Mouse (Mus musculus) stomach, embryonic 14.5 days (tissue): ENCODE measurements around the gene Son. TPM values are rescaled to one million over a fixed set of nuclear protein-coding genes. Genes with fewer than 3 reads are reported as not detected.

ENCODE experiments used
- ATAC-seq: fragments of 200-750 bp; cut with Nextera tagmentation; 2 replicates; pipeline ENCODE4 v1.8.0; 2017; ENCODE audit warnings: low read depth, moderate TSS enrichment; ENCODE audit not compliant: insufficient number of reproducible peaks, insufficient read depth, low FRiP score
- H3K27ac ChIP-seq: fragments of 300-500 bp; sonication (generic); 2 replicates; pipeline ENCODE4 v1.5.1; 2014; ENCODE audit warnings: mild to moderate bottlenecking, low read length, moderate library complexity, mixed read lengths
- H3K27me3 ChIP-seq: fragments of 300-500 bp; sonication (generic); 2 replicates; pipeline ENCODE4 v1.6.1; 2014; ENCODE audit warnings: low read length, control low read depth, mixed read lengths; ENCODE audit not compliant: control insufficient read depth, insufficient read depth
- H3K36me3 ChIP-seq: fragments of 300-500 bp; sonication (generic); 2 replicates; pipeline ENCODE4 v1.6.1; 2014; ENCODE audit warnings: mild to moderate bottlenecking, control low read depth, low read length, moderate library complexity, mixed read lengths; ENCODE audit not compliant: control insufficient read depth, insufficient read depth
- H3K4me1 ChIP-seq: fragments of 300-500 bp; sonication (generic); 2 replicates; pipeline ENCODE4 v1.6.1; 2014; ENCODE audit warnings: low read length, control low read depth, mixed read lengths; ENCODE audit not compliant: control insufficient read depth, insufficient read depth
- H3K4me2 ChIP-seq: fragments of 300-500 bp; sonication (generic); replicated peaks from 2 replicates; pipeline ENCODE4 v1.6.1; 2014; ENCODE audit warnings: low read depth, low read length, control low read depth
- H3K4me3 ChIP-seq: fragments of 300-500 bp; sonication (generic); 2 replicates; pipeline ENCODE4 v1.5.1; 2014; ENCODE audit warnings: low read depth, low read length, control low read depth
- H3K9ac ChIP-seq: fragments of 300-500 bp; sonication (generic); replicated peaks from 2 replicates; pipeline ENCODE4 v1.6.1; 2014; ENCODE audit warnings: low read depth, mild to moderate bottlenecking, control low read depth, low read length, moderate library complexity, mixed read lengths
- H3K9me3 ChIP-seq: fragments of 300-500 bp; sonication (generic); 2 replicates; pipeline ENCODE4 v1.6.1; 2016; ENCODE audit warnings: low read depth, low read length, control low read depth; ENCODE audit not compliant: control insufficient read depth
- WGBS: fragments of 180-500 bp; shearing (Covaris S2); extraction: QIAGEN DNeasy Blood & Tissue Kit; methylation state at CpG from one replicate; pipeline ENCODE4 v1.1.7; 2014; 5-methylcytosine and 5-hydroxymethylcytosine counted together
- polyA plus RNA-seq: library from polyadenylated mRNA; unstranded; fragments of >200 nt; fragmentation: Nextera tagmentation; extraction: Ambion mirVana; gene quantifications from 2 replicates; pipeline ENCODE4 v1.2.1, GENCODE M21; 2014

Gene Son
- polyA plus RNA-seq, result 181 and 182 TPM in 2 replicates

- H3K27me3 ChIP-seq, result no peaks in the 10 kb centered on the region
- H3K4me1 ChIP-seq, result peaks cover 18% of the 10 kb centered on the region; the same call in 1 of the 2 replicates
- H3K4me3 ChIP-seq, result peak within 1 kb of the TSS; percentile 70
- H3K9me3 ChIP-seq, result no peaks in the 10 kb centered on the region
- WGBS, result under 1% methylated on average over 68 of the region's 70 CpGs
- H3K27ac ChIP-seq, result peak within 1 kb of the TSS; percentile 99
- H3K4me2 ChIP-seq, result peak within 1 kb of the TSS; percentile 78
- H3K9ac ChIP-seq, result peak within 1 kb of the TSS; percentile 89
- ATAC-seq, result peak; percentile 97
- peaks cover 8% of the 10 kb centered on the region for H3K36me3 ChIP-seq
These were observed at the start of gene Son for GRCm38 (mm10) chr16:91647461-91648219. Son (plus strand) TSS chr16:91647506.

- peak; percentile 99 for ATAC-seq
- Histone ChIP-seq H3K27ac (no peak within 1 kb of the TSS), H3K4me3 (peak within 1 kb of the TSS; percentile 56), H3K36me3 (no peaks in the 10 kb centered on the region; the same call in 1 of the 2 replicates), H3K9me3 (no peaks in the 10 kb centered on the region), H3K4me2 (peak within 1 kb of the TSS; percentile 84), H3K4me1 (0 out of 2 replicates have a peak, but pooled peaks cover 2% of the 10 kb centered on the region), H3K27me3 (no peaks in the 10 kb centered on the region), H3K9ac (peak within 1 kb of the TSS; percentile 37)
- under 1% methylated on average over 34 of the region's 34 CpGs for WGBS
These were observed 49.7 kb upstream of the Son start, which contains the start of gene Tmem50b for GRCm38 (mm10) chr16:91597672-91598010. Tmem50b (minus strand) TSS chr16:91597800.

GRCm38 (mm10) chr16:91599242-91599641, 48.1 kb upstream of the Son start:
- Histone ChIP-seq H3K4me1 (0 out of 2 replicates have a peak, but pooled peaks cover 2% of the 10 kb centered on the region), H3K36me3 (no peaks in the 10 kb centered on the region; the same call in 1 of the 2 replicates), H3K4me3 (no peak overlapping the region), H3K27ac (no peak overlapping the region), H3K27me3 (no peaks in the 10 kb centered on the region), H3K9ac (no peak overlapping the region), H3K4me2 (no peak overlapping the region), H3K9me3 (no peaks in the 10 kb centered on the region)
- ATAC-seq, result no peak

- no peak overlapping the region for H3K4me2 ChIP-seq
- 43% methylated on average over 4 of the region's 4 CpGs for WGBS
- no peaks in the 10 kb centered on the region for H3K36me3 ChIP-seq
- no peaks in the 10 kb centered on the region for H3K9me3 ChIP-seq
- no peak overlapping the region for H3K9ac ChIP-seq
- no peak overlapping the region for H3K27ac ChIP-seq
- no peak overlapping the region for H3K4me3 ChIP-seq
- ATAC-seq, result no peak
- 0 out of 2 replicates have a peak, but pooled peaks cover 2% of the 10 kb centered on the region for H3K4me1 ChIP-seq
- H3K27me3 ChIP-seq, result no peaks in the 10 kb centered on the region
These were observed 46.2 kb upstream of the Son start for GRCm38 (mm10) chr16:91601081-91601480.

- 42% methylated on average over 9 of the region's 9 CpGs for WGBS
- no peak overlapping the region for H3K4me2 ChIP-seq
- H3K9ac ChIP-seq, result no peak overlapping the region
- ATAC-seq, result no peak
- no peak overlapping the region for H3K4me3 ChIP-seq
- no peaks in the 10 kb centered on the region for H3K9me3 ChIP-seq
- 0 out of 2 replicates have a peak, but pooled peaks cover 2% of the 10 kb centered on the region for H3K4me1 ChIP-seq
- H3K36me3 ChIP-seq, result no peaks in the 10 kb centered on the region
- H3K27ac ChIP-seq, result no peak overlapping the region
- H3K27me3 ChIP-seq, result no peaks in the 10 kb centered on the region
These were observed 45.6 kb upstream of the Son start for GRCm38 (mm10) chr16:91601693-91602092.

GRCm38 (mm10) chr16:91605156-91605555, 42.1 kb upstream of the Son start:
- WGBS, result 84% methylated on average over 6 of the region's 6 CpGs
- no peaks in the 10 kb centered on the region for H3K36me3 ChIP-seq
- no peak overlapping the region for H3K9ac ChIP-seq

GRCm38 (mm10) chr16:91606958-91607357, 40.3 kb upstream of the Son start:
- no peaks in the 10 kb centered on the region for H3K27me3 ChIP-seq
- H3K4me2 ChIP-seq, result no peak overlapping the region
- H3K36me3 ChIP-seq, result no peaks in the 10 kb centered on the region
- no peak overlapping the region for H3K4me3 ChIP-seq
- H3K4me1 ChIP-seq, result no peaks in the 10 kb centered on the region
- no peak for ATAC-seq
- WGBS, result 90% methylated on average over 8 of the region's 8 CpGs
- H3K9ac ChIP-seq, result no peak overlapping the region
- H3K27ac ChIP-seq, result no peak overlapping the region
- no peaks in the 10 kb centered on the region for H3K9me3 ChIP-seq

More at GRCm38 (mm10) chr16:91605156-91605555, 42.1 kb upstream of the Son start:
- Histone ChIP-seq H3K4me3 (no peak overlapping the region), H3K4me2 (no peak overlapping the region), H3K9me3 (no peaks in the 10 kb centered on the region), H3K27me3 (no peaks in the 10 kb centered on the region), H3K4me1 (no peaks in the 10 kb centered on the region), H3K27ac (no peak overlapping the region)
- ATAC-seq, result no peak

- Histone ChIP-seq H3K36me3 (no peaks in the 10 kb centered on the region), H3K27me3 (no peaks in the 10 kb centered on the region), H3K4me1 (no peaks in the 10 kb centered on the region), H3K9me3 (no peaks in the 10 kb centered on the region), H3K4me3 (no peak overlapping the region), H3K4me2 (no peak overlapping the region), H3K9ac (no peak overlapping the region), H3K27ac (no peak overlapping the region)
- ATAC-seq, result no peak
- WGBS, result 63% methylated on average over 9 of the region's 9 CpGs
These were observed 37.6 kb upstream of the Son start for GRCm38 (mm10) chr16:91609501-91610245.
